Mouse (Mus musculus) left cerebral cortex, postnatal 36 days (tissue): ENCODE data around the gene Hc. TPM values are rescaled to one million over a fixed set of nuclear protein-coding genes. Genes with fewer than 3 reads are reported as not detected.

ENCODE experiments used
- total RNA-seq, 2 experiments: library from RNA; stranded (reverse); gene quantifications; 2 replicates each; pipeline ENCODE4 v1.2.3; 2021

Hc gene
- total RNA-seq, 2 experiments from 2014 or later: 0.27 TPM; not detected in 1

Other genes starting within 250 kb of the Hc start
- 10 to 100 TPM; 88.7 to 94.6 TPM for gene Fbxw2, start 235.1 kb downstream of the Hc start, total RNA-seq
- gene Gm34653, start 228.4 kb downstream of the Hc start, total RNA-seq: not detected
- under 1 TPM; 0.37 to 0.93 TPM for gene Cutal, start 187.0 kb downstream of the Hc start, total RNA-seq
- gene Psmd5, start 186.5 kb downstream of the Hc start, total RNA-seq: 10 to 100 TPM; 35.7 to 35.9 TPM
- 1 to 10 TPM in 1 of 2 experiments, under 1 TPM in 1; 0.29 to 1.4 TPM for gene Phf19, start 147.4 kb downstream of the Hc start, total RNA-seq
- 1 to 10 TPM; 1.2 to 1.4 TPM for gene Traf1, start 99.7 kb downstream of the Hc start, total RNA-seq
- under 1 TPM in 1 of 2 experiments, not detected in 1; 0.45 TPM for gene AI182371, start 40.1 kb upstream of the Hc start, total RNA-seq
- 10 to 100 TPM in 1 of 2 experiments, 1 to 10 TPM in 1; 6.7 to 11.0 TPM for gene Cntrl, start 48.1 kb upstream of the Hc start, total RNA-seq
- gene Rab14, start 139.7 kb upstream of the Hc start, total RNA-seq: 100 to 1,000 TPM; 224 to 235 TPM
- gene Gsn, start 194.9 kb upstream of the Hc start, total RNA-seq: 10 to 100 TPM; 57.7 to 90.6 TPM